12 mouse cellular contexts compared by ENCODE assay signal in genomic region chr9:63672797-63673493, GRCm38 (mm10).
DNase-seq lines count a peak whose midpoint lies in the region; ATAC-seq and TF ChIP-seq lines count a peak whose summit lies in the region.
"Had no signal": no experiment of that assay in that cellular context is flagged by ENCODE, and none has a peak within 500 bp of the region (broad histone marks: within the 10 kb centered on the region; RNA-seq: fewer than 3 reads in every experiment).

No protein-coding gene starts in this region.

- no peaks in the 10 kb centered on the region for H3K79me2 ChIP-seq in heart, adult 2 months (replicated peaks; ENCODE audit: control insufficient read depth, insufficient read depth, low read length)

- TF ChIP-seq EP300 in heart, adult 2 months (IDR thresholded peaks at IDR 0.05; ENCODE audit: insufficient read depth, low read depth, low read length): 0 out of 2 replicates have a peak, but pooled peaks have one; percentile 7

- H3K9ac ChIP-seq in heart, adult 2 months (ENCODE audit: low read depth, low read length): no peak overlapping the region
- H3K9ac ChIP-seq in heart, embryonic 12.5 days: no peak overlapping the region
- H3K9ac ChIP-seq in limb, embryonic 13.5 days: no peak overlapping the region

- H3K4me3 ChIP-seq in heart, adult 2 months: no peak overlapping the region
- H3K4me3 ChIP-seq in heart, embryonic 12.5 days: no peak overlapping the region
- no peak overlapping the region for H3K4me3 ChIP-seq in limb, embryonic 13.5 days

- intact Hi-C loops in heart, adult 2 months (cut with DNase I): loop anchor here (5.0 kb wide), 1 partner anchor 84 kb away; the partner anchor contains the start of gene Smad3
- intact Hi-C loops in gastrocnemius, postnatal 14 days (cut with DNase I; ENCODE audit: low total_unique reads): no loop called here

- no peak for TF ChIP-seq POLR2A in heart, adult 2 months (IDR thresholded peaks at IDR 0.05; ENCODE audit: insufficient read depth, low read depth, low read length)

- WGBS in heart, adult 2 months: 40% methylated on average over 8 of the region's 8 CpGs
- WGBS in heart, embryonic 12.5 days: 60% methylated on average over 8 of the region's 8 CpGs
- 44% methylated on average over 8 of the region's 8 CpGs for WGBS in limb, embryonic 13.5 days

- no peaks in the 10 kb centered on the region for H3K9me3 ChIP-seq in heart, embryonic 12.5 days (replicated peaks)
- no peaks in the 10 kb centered on the region for H3K9me3 ChIP-seq in limb, embryonic 13.5 days

- H3K36me3 ChIP-seq in heart, adult 2 months (ENCODE audit: control insufficient read depth, insufficient read depth, low read length): no peaks in the 10 kb centered on the region; the same call in 1 of the 2 replicates
- peaks cover 5% of the 10 kb centered on the region; the same call in 1 of the 2 replicates for H3K36me3 ChIP-seq in heart, embryonic 12.5 days
- H3K36me3 ChIP-seq in limb, embryonic 13.5 days: peaks cover 15% of the 10 kb centered on the region

- H3K4me1 ChIP-seq in heart, adult 2 months (ENCODE audit: control insufficient read depth, insufficient read depth, low read length): peaks cover 17% of the 10 kb centered on the region
- H3K4me1 ChIP-seq in heart, embryonic 12.5 days (replicated peaks): peaks cover 69% of the 10 kb centered on the region
- peaks cover 48% of the 10 kb centered on the region for H3K4me1 ChIP-seq in limb, embryonic 13.5 days

- no peak overlapping the region for H3K4me2 ChIP-seq in heart, embryonic 12.5 days
- no peak overlapping the region for H3K4me2 ChIP-seq in limb, embryonic 13.5 days (replicated peaks)

- no peaks in the 10 kb centered on the region for H3K27me3 ChIP-seq in heart, adult 2 months (ENCODE audit: control insufficient read depth, insufficient read depth, low read length)
- no peaks in the 10 kb centered on the region for H3K27me3 ChIP-seq in heart, embryonic 12.5 days (replicated peaks)
- no peaks in the 10 kb centered on the region for H3K27me3 ChIP-seq in limb, embryonic 13.5 days

- peak overlapping the region; percentile 20; the same call in 1 of the 2 replicates for H3K27ac ChIP-seq in heart, adult 2 months
- no peak overlapping the region for H3K27ac ChIP-seq in heart, embryonic 12.5 days (ENCODE audit: poor library complexity, severe bottlenecking)
- peak overlapping the region; percentile 61; the same call in 1 of the 2 replicates for H3K27ac ChIP-seq in limb, embryonic 13.5 days

- no peak for TF ChIP-seq CTCF in heart, adult 2 months (IDR thresholded peaks at IDR 0.05)

- ATAC-seq in heart, embryonic 12.5 days (ENCODE audit: insufficient number of reproducible peaks, low FRiP score): no peak
- no peak for ATAC-seq in limb, embryonic 13.5 days (ENCODE audit: low FRiP score, low read depth)
- ATAC-seq: CD4-positive, CD25-positive, alpha-beta regulatory T cell, adult 4 months; inflammation-experienced regulatory T-cells, adult 6 months; midbrain, embryonic 16.5 days had no signal

- DNase-seq in heart, adult 2 months: peak in 1 of 2 experiments; percentile 70
- peak; percentile 55 for DNase-seq in MN1 (ENCODE audit: low spot score)
- peak; percentile 73 for DNase-seq in gastrocnemius, postnatal 14 days
- DNase-seq in spleen, postnatal 10 days (ENCODE audit: low spot score in 2 of 2): no peak
- no peak for DNase-seq in left cerebral cortex, adult 18-20 months (ENCODE audit: low spot score in 2 of 2)
- DNase-seq in adrenal gland, postnatal 10 days: no peak
- DNase-seq: cerebellum, adult 18-20 months had no signal

Comparison
In these comparisons a context has a peak if more than half of its experiments do, and no peak if none do; other contexts are left out.
1. DNase-seq: peak in MN1 (single experiment) and gastrocnemius, postnatal 14 days (single experiment); none in spleen, postnatal 10 days (0 of 2), left cerebral cortex, adult 18-20 months (0 of 2) and adrenal gland, postnatal 10 days (single experiment).